Mouse (Mus musculus) adrenal gland, adult 8-10 months (tissue): Measurements from ENCODE around the gene Kcnk4. TPM values are rescaled to one million over a fixed set of nuclear protein-coding genes. Genes with fewer than 3 reads are reported as not detected.
A peak's percentile ranks its signal among the peaks of the same experiment; 100 is the strongest.

ENCODE experiments used
- DNase-seq: peaks from one replicate; pipeline ENCODE4 v3.0.0; 2022
- total RNA-seq, 4 experiments: library from RNA; stranded (reverse); gene quantifications; 2 replicates each; pipeline ENCODE4 v1.2.4; 2022

The Kcnk4 gene
- total RNA-seq = under 1 TPM in 2 of 4 experiments, not detected in 2; 0.14 to 0.24 TPM

- no peak for DNase-seq
Measured at GRCm38 (mm10) chr19:6934195-6934977, at the start of gene Kcnk4. Gene Kcnk4 (minus strand): TSS chr19:6934515.

- DNase-seq = no peak
Measured at GRCm38 (mm10) chr19:6983621-6984020, 49.3 kb upstream of the Kcnk4 start.

- no peak for DNase-seq
Measured at GRCm38 (mm10) chr19:6981465-6981864, 47.1 kb upstream of the Kcnk4 start.

- DNase-seq = peak; percentile 99
Measured at GRCm38 (mm10) chr19:6980381-6981093, 46.2 kb upstream of the Kcnk4 start, which contains the start of gene Fkbp2. Gene Fkbp2 (minus strand): TSS chr19:6980501.

- DNase-seq = peak; percentile 99
Measured at GRCm38 (mm10) chr19:6979486-6980380, 45.4 kb upstream of the Kcnk4 start.

- DNase-seq = peak; percentile 67
Measured at GRCm38 (mm10) chr19:6979001-6979479, 44.7 kb upstream of the Kcnk4 start.

GRCm38 (mm10) chr19:6978639-6978974 is 44.3 kb upstream of the Kcnk4 start:
- DNase-seq = no peak

GRCm38 (mm10) chr19:6977759-6978638 is 43.7 kb upstream of the Kcnk4 start:
- no peak for DNase-seq

GRCm38 (mm10) chr19:6975537-6976521 is 41.5 kb upstream of the Kcnk4 start, which contains the start of gene Plcb3:
Gene Plcb3 (minus strand): TSS chr19:6976470.
- peak; percentile 69 for DNase-seq

GRCm38 (mm10) chr19:6974211-6975205 is 40.2 kb upstream of the Kcnk4 start, which contains the start of gene Ppp1r14b:
Gene Ppp1r14b (plus strand): TSS chr19:6974968.
- DNase-seq = peak; percentile 77

GRCm38 (mm10) chr19:6973581-6974190 is 39.4 kb upstream of the Kcnk4 start:
- DNase-seq = no peak

- DNase-seq = no peak
Measured at GRCm38 (mm10) chr19:6972247-6972917, 38.1 kb upstream of the Kcnk4 start.

- no peak for DNase-seq
Measured at GRCm38 (mm10) chr19:6971644-6972043, 37.3 kb upstream of the Kcnk4 start.

GRCm38 (mm10) chr19:6970460-6971085 is 36.3 kb upstream of the Kcnk4 start:
- no peak for DNase-seq

- no peak for DNase-seq
Measured at GRCm38 (mm10) chr19:6969665-6970381, 35.5 kb upstream of the Kcnk4 start.

GRCm38 (mm10) chr19:6969291-6969664 is 35.0 kb upstream of the Kcnk4 start:
- DNase-seq = no peak
